In genomic region chr12:73978144-73978543, GRCm38 (mm10) we compare ENCODE assay signal across 16 mouse cellular contexts. TPM values are rescaled to one million over a fixed set of nuclear protein-coding genes. Genes with fewer than 3 reads are reported as not detected.
"Had no signal": no experiment of that assay in that cellular context is flagged by ENCODE, and none has a peak within 500 bp of the region (broad histone marks: within the 10 kb centered on the region; RNA-seq: fewer than 3 reads in every experiment).

No protein-coding gene starts in this region.

- DNase-seq: lung, embryonic 14.5 days; lung, postnatal 10 days; lung, postnatal 4 days; midbrain, embryonic 14.5 days; thymus, adult 2 months; thymus, postnatal 36 days had no signal

- H3K9ac ChIP-seq: lung, embryonic 14.5 days; neural tube, embryonic 15.5 days; stomach, embryonic 15.5 days had no signal

- H3K4me2 ChIP-seq: liver, embryonic 11.5 days; lung, embryonic 14.5 days; neural tube, embryonic 15.5 days; stomach, embryonic 15.5 days had no signal

- H3K4me3 ChIP-seq: left cerebral cortex, adult 2 months; limb, embryonic 10.5 days; midbrain, embryonic 10.5 days; myocyte; neural tube, embryonic 15.5 days; stomach, embryonic 15.5 days had no signal

- ATAC-seq: intestine, embryonic 16.5 days had no signal

- H3K9me3 ChIP-seq: limb, embryonic 10.5 days; midbrain, embryonic 10.5 days; neural tube, embryonic 15.5 days; stomach, embryonic 15.5 days had no signal

- H3K4me1 ChIP-seq: limb, embryonic 10.5 days; midbrain, embryonic 10.5 days; stomach, embryonic 15.5 days had no signal

- H3K27ac ChIP-seq: left cerebral cortex, adult 2 months; limb, embryonic 10.5 days; midbrain, embryonic 10.5 days; neural tube, embryonic 15.5 days; stomach, embryonic 15.5 days had no signal

- H3K27me3 ChIP-seq: neural tube, embryonic 15.5 days; stomach, embryonic 15.5 days had no signal

RNA-seq across cellular contexts. Expression of gene Syt16, which starts 19.3 kb away (rescaled TPM):
- total RNA-seq: megakaryocyte, adult 5-6 weeks had no signal
- polyA plus RNA-seq: myocyte; thymus, adult 2 months had no signal

RNA-seq across cellular contexts. Expression of gene Gm49321, which starts 40.7 kb away (rescaled TPM):
- polyA plus RNA-seq: myocyte; testis, adult 2 months; thymus, adult 2 months had no signal
